Mouse (Mus musculus): ENCODE data around the gene Rufy4.

GRCm38 (mm10) chr1:74095728-74096127 is 29.6 kb upstream of the Rufy4 start:
- TF ChIP-seq POLR2A (IDR thresholded peaks at IDR 0.05; ENCODE audit: control insufficient read depth, low read depth, low read length), result no peak
- TF ChIP-seq CTCF (IDR thresholded peaks at IDR 0.05; ENCODE audit: control insufficient read depth, insufficient read depth, insufficient replicate concordance, low read depth, low read length), result no peak
